Mouse (Mus musculus) C2C12 (cell line): ENCODE results near the gene Gm35549. TPM values are rescaled to one million over a fixed set of nuclear protein-coding genes. Genes with fewer than 3 reads are reported as not detected.

Experiments
- H3K27me3 ChIP-seq: one replicate; pipeline ENCODE4 v1.6.1; 2011; ENCODE audit not compliant: control insufficient read depth, insufficient read depth, insufficient read length
- H3K36me3 ChIP-seq: one replicate; pipeline ENCODE4 v1.6.1; 2011; ENCODE audit not compliant: control insufficient read depth, insufficient read depth
- H3K4me3 ChIP-seq: one replicate; pipeline ENCODE4 v1.5.1; 2011; ENCODE audit warnings: mild to moderate bottlenecking, control low read depth; ENCODE audit not compliant: poor library complexity, insufficient read depth, severe bottlenecking
- H3K79me2 ChIP-seq: one replicate; pipeline ENCODE4 v1.6.1; 2011; ENCODE audit not compliant: control insufficient read depth, insufficient read depth
- H3K79me3 ChIP-seq: one replicate; pipeline ENCODE4 v1.6.1; 2011; ENCODE audit warnings: low read depth, control low read depth
- H3ac ChIP-seq: one replicate; pipeline ENCODE3; 2011; ENCODE audit warnings: low read depth; ENCODE audit not compliant: control insufficient read depth, insufficient read length
- CEBPB ChIP-seq: IDR thresholded peaks from one replicate; pipeline ENCODE4 v1.6.1; 2011; ENCODE audit warnings: low read depth, mild to moderate bottlenecking, control low read depth, moderate library complexity
- CTCF ChIP-seq: IDR thresholded peaks from one replicate; pipeline ENCODE4 v1.5.1; 2011; ENCODE audit not compliant: control insufficient read depth, insufficient read depth, insufficient read length
- FOSL1 ChIP-seq: IDR thresholded peaks from one replicate; pipeline ENCODE4 v1.8.0; 2011; ENCODE audit warnings: mild to moderate bottlenecking, low read length; ENCODE audit not compliant: poor library complexity, insufficient read depth, severe bottlenecking
- MAX ChIP-seq: IDR thresholded peaks from one replicate; pipeline ENCODE4 v1.6.1; 2011; ENCODE audit warnings: mild to moderate bottlenecking, control low read depth
- MYOD1 ChIP-seq: IDR thresholded peaks from one replicate; pipeline ENCODE4 v1.6.1; 2011; ENCODE audit warnings: low read depth; ENCODE audit not compliant: control insufficient read depth, insufficient read length
- MYOG ChIP-seq: IDR thresholded peaks from one replicate; pipeline ENCODE4 v1.6.1; 2011; ENCODE audit not compliant: control insufficient read depth, insufficient read length; ENCODE audit errors: extremely low read depth
- USF1 ChIP-seq: IDR thresholded peaks from one replicate; pipeline ENCODE4 v1.6.1; 2011; ENCODE audit warnings: low read depth, mild to moderate bottlenecking, control low read depth, moderate library complexity
- polyA plus RNA-seq: library from polyadenylated mRNA; unstranded; fragments of >200 nt; fragmentation: generic; extraction: Trizol; gene quantifications from one replicate; pipeline ENCODE4 v1.2.1, GENCODE M21; 2012; ENCODE audit warnings: missing spikeins

Gene Gm35549
- polyA plus RNA-seq, 1 experiment = 0.16 TPM

DNA sequence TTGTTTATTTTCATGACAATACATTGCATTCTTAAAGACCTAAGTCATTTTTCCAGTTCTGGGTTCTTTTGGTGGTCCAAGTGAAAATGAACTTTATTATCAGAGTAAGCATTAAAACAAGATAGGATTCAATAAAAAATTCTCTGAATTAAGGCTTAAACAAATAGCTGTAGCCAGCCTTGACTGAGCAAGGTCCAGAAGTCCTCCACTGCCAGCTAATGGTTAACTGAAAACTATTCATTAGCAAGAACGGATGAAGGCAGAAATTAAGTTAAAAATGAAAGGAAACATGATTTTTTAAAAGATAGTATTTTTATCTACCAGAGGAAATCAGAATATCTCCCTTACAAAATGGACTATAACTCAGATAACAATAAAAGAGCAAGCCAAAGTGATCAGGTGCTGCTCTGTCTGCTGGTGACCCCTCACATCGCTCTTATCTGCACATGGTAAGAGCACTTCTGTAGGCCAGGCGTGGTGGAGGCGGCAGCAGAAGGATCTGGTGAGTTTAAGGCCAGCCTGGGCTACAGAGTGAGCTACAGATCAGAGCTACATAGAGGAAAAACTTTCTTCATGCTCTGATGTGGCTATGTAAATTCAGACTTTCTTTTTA, 28.5 kb downstream of the Gm35549 start:
- Histone ChIP-seq H3ac (no peak overlapping the region), H3K79me3 (no peaks in the 10 kb centered on the region), H3K36me3 (no peaks in the 10 kb centered on the region), H3K27me3 (no peaks in the 10 kb centered on the region), H3K79me2 (no peaks in the 10 kb centered on the region), H3K4me3 (no peak overlapping the region)
- no peak for TF ChIP-seq FOSL1
- no peak for TF ChIP-seq CEBPB
- TF ChIP-seq MYOG = no peak
- TF ChIP-seq MYOD1 = no peak
- TF ChIP-seq USF1 = no peak
- no peak for TF ChIP-seq CTCF
- TF ChIP-seq MAX = no peak

DNA sequence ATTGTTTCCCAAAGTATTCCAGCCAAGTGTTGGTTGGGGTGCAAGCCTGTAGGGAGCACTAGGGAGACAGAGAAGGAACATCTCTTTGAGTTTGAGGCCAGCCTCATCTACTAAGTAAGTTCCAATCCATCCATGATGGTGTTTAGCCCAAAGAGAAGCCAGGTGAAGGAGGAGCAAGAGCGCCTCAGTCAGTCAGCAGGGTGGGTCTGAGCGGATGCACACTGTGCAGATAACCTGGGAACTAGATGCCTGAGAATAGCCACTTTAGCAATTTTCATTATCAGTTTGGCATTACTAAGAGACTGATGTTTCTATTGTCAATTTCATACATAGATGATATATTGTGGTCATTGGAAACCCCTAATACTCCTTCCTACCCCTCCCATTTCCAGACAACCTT, 29.1 kb downstream of the Gm35549 start:
- Histone ChIP-seq H3K36me3 (no peaks in the 10 kb centered on the region), H3ac (no peak overlapping the region), H3K79me2 (no peaks in the 10 kb centered on the region), H3K79me3 (no peaks in the 10 kb centered on the region), H3K4me3 (no peak overlapping the region), H3K27me3 (no peaks in the 10 kb centered on the region)
- no peak for TF ChIP-seq USF1
- TF ChIP-seq CTCF = no peak
- no peak for TF ChIP-seq MYOG
- TF ChIP-seq MAX = no peak
- no peak for TF ChIP-seq MYOD1
- TF ChIP-seq CEBPB = no peak
- no peak for TF ChIP-seq FOSL1

- no peak for TF ChIP-seq MAX
- no peak for TF ChIP-seq FOSL1
- no peak for TF ChIP-seq USF1
- no peak for TF ChIP-seq MYOG
- no peak for TF ChIP-seq MYOD1
- TF ChIP-seq CTCF = no peak
- TF ChIP-seq CEBPB = no peak
- H3K79me2 ChIP-seq = no peaks in the 10 kb centered on the region
- no peak overlapping the region for H3ac ChIP-seq
- H3K27me3 ChIP-seq = no peaks in the 10 kb centered on the region
- no peaks in the 10 kb centered on the region for H3K79me3 ChIP-seq
- H3K36me3 ChIP-seq = no peaks in the 10 kb centered on the region
- H3K4me3 ChIP-seq = no peak overlapping the region
Observed at GRCm38 (mm10) chr9:122812386-122812785, 31.4 kb downstream of the Gm35549 start.

DNA sequence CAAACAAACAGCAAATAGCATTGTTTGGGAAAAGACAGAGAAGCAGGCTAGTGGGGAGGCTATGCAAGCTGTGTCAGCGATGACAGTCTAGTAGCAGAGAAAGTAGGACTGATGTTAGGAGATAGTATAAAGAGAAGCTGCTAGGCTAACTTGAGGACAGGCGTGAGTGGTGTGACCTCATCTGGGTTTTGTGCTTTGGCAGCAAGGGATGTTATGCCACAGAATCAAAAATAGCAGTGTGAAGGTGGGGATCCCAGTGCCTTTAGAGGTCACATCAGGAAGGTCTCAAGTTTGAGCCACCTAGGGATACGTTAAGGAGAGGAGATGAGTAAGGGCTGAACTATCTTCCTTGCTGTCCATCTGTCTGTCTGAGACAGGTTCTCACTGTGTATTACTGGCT, 33.6 kb downstream of the Gm35549 start:
- H3ac ChIP-seq = no peak overlapping the region
- H3K27me3 ChIP-seq = no peaks in the 10 kb centered on the region
- no peak for TF ChIP-seq USF1
- no peak for TF ChIP-seq MYOG
- no peak for TF ChIP-seq CEBPB
- no peak for TF ChIP-seq CTCF
- no peak for TF ChIP-seq MYOD1
- TF ChIP-seq MAX = no peak
- no peaks in the 10 kb centered on the region for H3K36me3 ChIP-seq
- H3K79me3 ChIP-seq = no peaks in the 10 kb centered on the region
- no peaks in the 10 kb centered on the region for H3K79me2 ChIP-seq
- H3K4me3 ChIP-seq = no peak overlapping the region

DNA sequence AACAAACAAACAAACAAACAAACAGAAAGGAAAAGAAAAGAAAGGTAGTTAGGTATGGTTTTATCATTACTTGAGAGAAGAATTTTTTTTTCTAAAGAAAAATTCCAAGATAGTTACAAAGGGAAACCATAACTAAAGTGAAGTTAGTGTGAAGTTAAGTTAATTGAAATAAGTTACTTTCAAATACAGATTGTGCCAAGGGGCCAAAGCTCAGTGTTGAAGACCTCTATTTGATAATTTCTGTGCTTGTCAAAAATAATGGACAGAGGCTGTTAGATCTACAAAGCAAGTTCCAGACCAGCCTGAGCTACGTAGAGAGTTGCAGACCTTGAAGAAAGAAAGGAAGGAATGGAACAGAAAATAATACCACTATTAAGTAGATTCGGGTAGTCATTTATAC, 36.6 kb downstream of the Gm35549 start:
- Histone ChIP-seq H3K27me3 (no peaks in the 10 kb centered on the region), H3ac (no peak overlapping the region), H3K79me3 (no peaks in the 10 kb centered on the region), H3K36me3 (no peaks in the 10 kb centered on the region), H3K4me3 (no peak overlapping the region), H3K79me2 (no peaks in the 10 kb centered on the region)
- TF ChIP-seq MYOD1 = no peak
- TF ChIP-seq FOSL1 = no peak
- no peak for TF ChIP-seq CTCF
- no peak for TF ChIP-seq MAX
- TF ChIP-seq MYOG = no peak

GRCm38 (mm10) chr9:122805845-122806341, 37.9 kb downstream of the Gm35549 start:
- no peak for TF ChIP-seq MYOG
- TF ChIP-seq FOSL1 = no peak
- no peak for TF ChIP-seq CEBPB
- no peak for TF ChIP-seq CTCF
- no peak for TF ChIP-seq MYOD1
- TF ChIP-seq MAX = no peak
- no peak for TF ChIP-seq USF1
- no peaks in the 10 kb centered on the region for H3K79me3 ChIP-seq
- no peaks in the 10 kb centered on the region for H3K79me2 ChIP-seq
- H3K4me3 ChIP-seq = peak overlapping the region; percentile 45
- H3K27me3 ChIP-seq = no peaks in the 10 kb centered on the region
- no peaks in the 10 kb centered on the region for H3K36me3 ChIP-seq
- peak overlapping the region; percentile 94 for H3ac ChIP-seq
